Mouse (Mus musculus): ENCODE data around the gene Maats1. TPM values are rescaled to one million over a fixed set of nuclear protein-coding genes. Genes with fewer than 3 reads are reported as not detected.

Maats1 gene
- polyA plus RNA-seq, 1 experiment: not detected

GRCm38 (mm10) chr16:38362493-38363255 is 20.7 kb upstream of the Maats1 start:
- Histone ChIP-seq H3K27ac (replicated peaks; ENCODE audit: low read depth, low read length) (peak overlapping the region; percentile 63), H3K4me1 (ENCODE audit: control insufficient read depth, insufficient read depth, insufficient read length, low read length) (peaks cover 10% of the 10 kb centered on the region; the same call in 1 of the 2 replicates), H3K4me3 (ENCODE audit: insufficient read depth, low read depth, low read length) (peak overlapping the region; percentile 49)

GRCm38 (mm10) chr16:38361933-38362332 is 20.0 kb upstream of the Maats1 start, which contains the start of gene Popdc2:
Gene Popdc2, plus strand, starts transcription at chr16:38362209.
- Histone ChIP-seq H3K4me3 (ENCODE audit: insufficient read depth, low read depth, low read length) (peak within 1 kb of the TSS; percentile 49), H3K27ac (replicated peaks; ENCODE audit: low read depth, low read length) (peak within 1 kb of the TSS; percentile 63)

GRCm38 (mm10) chr16:38360317-38360716 is 18.4 kb upstream of the Maats1 start:
- peaks cover 10% of the 10 kb centered on the region; the same call in 1 of the 2 replicates for H3K4me1 ChIP-seq (ENCODE audit: control insufficient read depth, insufficient read depth, insufficient read length, low read length)
- H3K4me3 ChIP-seq (ENCODE audit: insufficient read depth, low read depth, low read length): no peak overlapping the region
- no peak overlapping the region for H3K27ac ChIP-seq (replicated peaks; ENCODE audit: low read depth, low read length)

More at GRCm38 (mm10) chr16:38361933-38362332, 20.0 kb upstream of the Maats1 start, which contains the start of gene Popdc2:
- peaks cover 10% of the 10 kb centered on the region; the same call in 1 of the 2 replicates for H3K4me1 ChIP-seq (ENCODE audit: control insufficient read depth, insufficient read depth, insufficient read length, low read length)

GRCm38 (mm10) chr16:38359857-38360256 is 17.9 kb upstream of the Maats1 start:
- no peak overlapping the region for H3K4me3 ChIP-seq (ENCODE audit: insufficient read depth, low read depth, low read length)
- peaks cover 10% of the 10 kb centered on the region; the same call in 1 of the 2 replicates for H3K4me1 ChIP-seq (ENCODE audit: control insufficient read depth, insufficient read depth, insufficient read length, low read length)
- no peak overlapping the region for H3K27ac ChIP-seq (replicated peaks; ENCODE audit: low read depth, low read length)

- Histone ChIP-seq H3K27ac (replicated peaks; ENCODE audit: low read depth, low read length) (no peak overlapping the region), H3K4me3 (ENCODE audit: insufficient read depth, low read depth, low read length) (no peak overlapping the region), H3K4me1 (ENCODE audit: control insufficient read depth, insufficient read depth, insufficient read length, low read length) (peaks cover 10% of the 10 kb centered on the region; the same call in 1 of the 2 replicates)
These were observed 17.3 kb upstream of the Maats1 start for GRCm38 (mm10) chr16:38359241-38359640.

- H3K27ac ChIP-seq (replicated peaks; ENCODE audit: low read depth, low read length): no peak overlapping the region
- H3K4me3 ChIP-seq (ENCODE audit: insufficient read depth, low read depth, low read length): no peak overlapping the region
- H3K4me1 ChIP-seq (ENCODE audit: control insufficient read depth, insufficient read depth, insufficient read length, low read length): 0 out of 2 replicates have a peak, but pooled peaks cover 4% of the 10 kb centered on the region
These were observed 16.4 kb upstream of the Maats1 start for GRCm38 (mm10) chr16:38358256-38358812.

- Histone ChIP-seq H3K27ac (replicated peaks; ENCODE audit: low read depth, low read length) (no peak overlapping the region), H3K4me3 (ENCODE audit: insufficient read depth, low read depth, low read length) (no peak overlapping the region)
These were observed 12.4 kb upstream of the Maats1 start for GRCm38 (mm10) chr16:38354185-38354913.

GRCm38 (mm10) chr16:38353642-38354041 is 11.7 kb upstream of the Maats1 start:
- H3K4me1 ChIP-seq (ENCODE audit: control insufficient read depth, insufficient read depth, insufficient read length, low read length): no peaks in the 10 kb centered on the region
- H3K4me3 ChIP-seq (ENCODE audit: insufficient read depth, low read depth, low read length): no peak overlapping the region
- peak overlapping the region; percentile 1; the same call in 1 of the 2 replicates for H3K27ac ChIP-seq (replicated peaks; ENCODE audit: low read depth, low read length)

More at GRCm38 (mm10) chr16:38354185-38354913, 12.4 kb upstream of the Maats1 start:
- H3K4me1 ChIP-seq (ENCODE audit: control insufficient read depth, insufficient read depth, insufficient read length, low read length): no peaks in the 10 kb centered on the region

- Histone ChIP-seq H3K4me1 (ENCODE audit: control insufficient read depth, insufficient read depth, insufficient read length, low read length) (peaks cover 4% of the 10 kb centered on the region; the same call in 1 of the 2 replicates), H3K4me3 (ENCODE audit: insufficient read depth, low read depth, low read length) (no peak overlapping the region), H3K27ac (replicated peaks; ENCODE audit: low read depth, low read length) (0 out of 2 replicates have a peak overlapping the region, but pooled peaks have one; percentile 68)
These were observed 10.9 kb upstream of the Maats1 start for GRCm38 (mm10) chr16:38352851-38353250.

GRCm38 (mm10) chr16:38352031-38352430 is 10.1 kb upstream of the Maats1 start:
- Histone ChIP-seq H3K4me1 (ENCODE audit: control insufficient read depth, insufficient read depth, insufficient read length, low read length) (peaks cover 4% of the 10 kb centered on the region; the same call in 1 of the 2 replicates), H3K27ac (replicated peaks; ENCODE audit: low read depth, low read length) (peak overlapping the region; percentile 97), H3K4me3 (ENCODE audit: insufficient read depth, low read depth, low read length) (no peak overlapping the region)

GRCm38 (mm10) chr16:38350939-38351338 is 9.0 kb upstream of the Maats1 start:
- no peak overlapping the region for H3K27ac ChIP-seq (replicated peaks; ENCODE audit: low read depth, low read length)
- H3K4me3 ChIP-seq (ENCODE audit: insufficient read depth, low read depth, low read length): no peak overlapping the region
- H3K4me1 ChIP-seq (ENCODE audit: control insufficient read depth, insufficient read depth, insufficient read length, low read length): peaks cover 4% of the 10 kb centered on the region; the same call in 1 of the 2 replicates

- Histone ChIP-seq H3K4me1 (ENCODE audit: control insufficient read depth, insufficient read depth, insufficient read length, low read length) (peaks cover 4% of the 10 kb centered on the region; the same call in 1 of the 2 replicates), H3K27ac (replicated peaks; ENCODE audit: low read depth, low read length) (peak overlapping the region; percentile 48; the same call in 1 of the 2 replicates), H3K4me3 (ENCODE audit: insufficient read depth, low read depth, low read length) (no peak overlapping the region)
These were observed 8.5 kb upstream of the Maats1 start for GRCm38 (mm10) chr16:38350361-38350855.

GRCm38 (mm10) chr16:38349881-38350280 is 7.9 kb upstream of the Maats1 start:
- H3K4me3 ChIP-seq (ENCODE audit: insufficient read depth, low read depth, low read length): no peak overlapping the region
- H3K4me1 ChIP-seq (ENCODE audit: control insufficient read depth, insufficient read depth, insufficient read length, low read length): peaks cover 4% of the 10 kb centered on the region; the same call in 1 of the 2 replicates
- H3K27ac ChIP-seq (replicated peaks; ENCODE audit: low read depth, low read length): no peak overlapping the region

GRCm38 (mm10) chr16:38348217-38348761 is 6.3 kb upstream of the Maats1 start:
- Histone ChIP-seq H3K4me1 (ENCODE audit: control insufficient read depth, insufficient read depth, insufficient read length, low read length) (peaks cover 4% of the 10 kb centered on the region; the same call in 1 of the 2 replicates), H3K27ac (replicated peaks; ENCODE audit: low read depth, low read length) (peak overlapping the region; percentile 70), H3K4me3 (ENCODE audit: insufficient read depth, low read depth, low read length) (peak overlapping the region; percentile 19; the same call in 1 of the 2 replicates)

Data from brown adipose tissue, adult 24 weeks (tissue).